Mouse (Mus musculus): ENCODE results near the gene 9430007A20Rik. TPM values are rescaled to one million over a fixed set of nuclear protein-coding genes. Genes with fewer than 3 reads are reported as not detected.
"Not testable (repeated sequence)": the region's sequence is repeated elsewhere in the genome, so short reads cannot be mapped to it uniquely, and the experiment has no call there.

9430007A20Rik gene
- not detected for polyA plus RNA-seq (2012; fragmentation: generic; extraction: Trizol)

GRCm38 (mm10) chr4:144519522-144519921 lies at the start of gene 9430007A20Rik:
Gene 9430007A20Rik (plus strand): TSS chr4:144519822.
- Histone ChIP-seq H3K4me2 (ENCODE audit: low read depth) (no peak within 1 kb of the TSS), H3K79me2 (ENCODE audit: control insufficient read depth, insufficient read depth) (no peaks in the 10 kb centered on the region), H3ac (ENCODE audit: control insufficient read depth, insufficient read length) (no peak within 1 kb of the TSS), H3K4me3 (no peak within 1 kb of the TSS), H3K27me3 (ENCODE audit: control insufficient read depth, insufficient read depth, insufficient read length) (no peaks in the 10 kb centered on the region), H3K36me3 (ENCODE audit: control insufficient read depth, insufficient read depth) (no peaks in the 10 kb centered on the region)
- TF ChIP-seq REST (IDR thresholded peaks at IDR 0.05; ENCODE audit: insufficient read depth, insufficient read length) (no peak), MYOG (IDR thresholded peaks at IDR 0.05; ENCODE audit: control insufficient read depth in 1 of 3, insufficient read depth in 1 of 3, insufficient read length in 2 of 3, low read depth in 2 of 3) (no peak), SRF (IDR thresholded peaks at IDR 0.05; ENCODE audit: control insufficient read depth, insufficient read length, low read depth) (no peak), MAX (IDR thresholded peaks at IDR 0.05; ENCODE audit: low read depth) (no peak)

- no peak overlapping the region for H3K4me2 ChIP-seq (ENCODE audit: low read depth)
- H3K79me2 ChIP-seq (ENCODE audit: control insufficient read depth, insufficient read depth): no peaks in the 10 kb centered on the region
- no peaks in the 10 kb centered on the region for H3K36me3 ChIP-seq (ENCODE audit: control insufficient read depth, insufficient read depth)
- TF ChIP-seq POLR2A (IDR thresholded peaks at IDR 0.05; ENCODE audit: insufficient read length, low read depth): no peak
- no peak for TF ChIP-seq POLR2AphosphoS2 (IDR thresholded peaks at IDR 0.05; ENCODE audit: insufficient read length, low read depth)
- TF ChIP-seq SRF (IDR thresholded peaks at IDR 0.05; ENCODE audit: control insufficient read depth, insufficient read length, low read depth): no peak
- TF ChIP-seq MYOD1 (IDR thresholded peaks at IDR 0.05; ENCODE audit: control insufficient read depth in 1 of 3, insufficient read length in 2 of 3, low read depth in 2 of 3): no peak
- TF ChIP-seq MAX (IDR thresholded peaks at IDR 0.05; ENCODE audit: low read depth): no peak
- TF ChIP-seq CEBPB (IDR thresholded peaks at IDR 0.05; ENCODE audit: insufficient read depth, poor library complexity, severe bottlenecking): no peak
- no peak for TF ChIP-seq USF1 (IDR thresholded peaks at IDR 0.05; ENCODE audit: low read depth)
- TF ChIP-seq TCF12 (IDR thresholded peaks at IDR 0.05; ENCODE audit: insufficient read depth, poor library complexity, severe bottlenecking): no peak
- TF ChIP-seq E2F4 (IDR thresholded peaks at IDR 0.05; ENCODE audit: insufficient read depth): no peak
- TF ChIP-seq REST (IDR thresholded peaks at IDR 0.05; ENCODE audit: insufficient read depth, insufficient read length): no peak
- TF ChIP-seq MYOG (IDR thresholded peaks at IDR 0.05; ENCODE audit: control insufficient read depth in 1 of 3, insufficient read depth in 1 of 3, insufficient read length in 2 of 3, low read depth in 2 of 3): no peak
- H3ac ChIP-seq (ENCODE audit: control insufficient read depth, insufficient read length): no peak overlapping the region
- no peak overlapping the region for H3K4me3 ChIP-seq
- H3K27me3 ChIP-seq (ENCODE audit: control insufficient read depth, insufficient read depth, insufficient read length): no peaks in the 10 kb centered on the region
Observed at GRCm38 (mm10) chr4:144493331-144493730, 26.3 kb upstream of the 9430007A20Rik start.

GRCm38 (mm10) chr4:144506518-144506917 lies 13.1 kb upstream of the 9430007A20Rik start:
- Histone ChIP-seq H3ac (ENCODE audit: control insufficient read depth, insufficient read length) (no peak overlapping the region), H3K79me2 (ENCODE audit: control insufficient read depth, insufficient read depth) (no peaks in the 10 kb centered on the region), H3K4me2 (ENCODE audit: low read depth) (no peak overlapping the region), H3K36me3 (ENCODE audit: control insufficient read depth, insufficient read depth) (no peaks in the 10 kb centered on the region), H3K4me3 (no peak overlapping the region), H3K27me3 (ENCODE audit: control insufficient read depth, insufficient read depth, insufficient read length) (no peaks in the 10 kb centered on the region)
- no peak for TF ChIP-seq POLR2A (IDR thresholded peaks at IDR 0.05; ENCODE audit: insufficient read length, low read depth)
- TF ChIP-seq CEBPB (IDR thresholded peaks at IDR 0.05; ENCODE audit: insufficient read depth, poor library complexity, severe bottlenecking): no peak
- no peak for TF ChIP-seq TCF12 (IDR thresholded peaks at IDR 0.05; ENCODE audit: insufficient read depth, poor library complexity, severe bottlenecking)
- no peak for TF ChIP-seq E2F4 (IDR thresholded peaks at IDR 0.05; ENCODE audit: insufficient read depth)
- no peak for TF ChIP-seq MAX (IDR thresholded peaks at IDR 0.05; ENCODE audit: low read depth)

DNA sequence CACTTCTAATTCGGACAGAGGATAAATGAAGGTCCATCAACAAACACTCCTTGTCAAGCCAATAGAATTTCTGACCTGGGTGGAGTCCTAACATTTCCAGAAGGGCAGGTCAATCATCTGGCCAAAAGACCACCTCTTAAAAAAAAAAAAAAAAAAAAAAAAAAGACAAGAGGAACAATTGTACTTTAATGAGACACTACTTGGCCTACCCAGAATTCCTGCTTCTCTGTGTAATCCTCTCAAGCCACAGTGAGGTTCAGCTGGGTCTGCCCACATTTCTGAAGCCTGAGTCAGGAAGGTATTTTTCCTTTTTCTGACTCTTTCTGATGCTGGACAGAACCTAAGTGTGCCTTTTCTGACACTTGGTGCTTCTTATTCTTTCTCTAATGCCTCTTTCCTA lies 25.1 kb downstream of the 9430007A20Rik start:
- Histone ChIP-seq H3K36me3 (ENCODE audit: control insufficient read depth, insufficient read depth) (no peaks in the 10 kb centered on the region), H3K4me3 (no peak overlapping the region), H3K79me2 (ENCODE audit: control insufficient read depth, insufficient read depth) (no peaks in the 10 kb centered on the region), H3K4me2 (ENCODE audit: low read depth) (no peak overlapping the region), H3ac (ENCODE audit: control insufficient read depth, insufficient read length) (no peak overlapping the region), H3K27me3 (ENCODE audit: control insufficient read depth, insufficient read depth, insufficient read length) (no peaks in the 10 kb centered on the region)
- TF ChIP-seq MAX (IDR thresholded peaks at IDR 0.05; ENCODE audit: low read depth) (no peak), POLR2A (IDR thresholded peaks at IDR 0.05; ENCODE audit: insufficient read length, low read depth) (no peak), SRF (IDR thresholded peaks at IDR 0.05; ENCODE audit: control insufficient read depth, insufficient read length, low read depth) (no peak)

- H3K4me3 ChIP-seq; H3K4me2 ChIP-seq (ENCODE audit: low read depth); H3K79me2 ChIP-seq (ENCODE audit: control insufficient read depth, insufficient read depth); H3K36me3 ChIP-seq (ENCODE audit: control insufficient read depth, insufficient read depth); H3K27me3 ChIP-seq (ENCODE audit: control insufficient read depth, insufficient read depth, insufficient read length); H3ac ChIP-seq (ENCODE audit: control insufficient read depth, insufficient read length): not testable (repeated sequence)
Observed at GRCm38 (mm10) chr4:144545339-144545738, 25.7 kb downstream of the 9430007A20Rik start.

DNA sequence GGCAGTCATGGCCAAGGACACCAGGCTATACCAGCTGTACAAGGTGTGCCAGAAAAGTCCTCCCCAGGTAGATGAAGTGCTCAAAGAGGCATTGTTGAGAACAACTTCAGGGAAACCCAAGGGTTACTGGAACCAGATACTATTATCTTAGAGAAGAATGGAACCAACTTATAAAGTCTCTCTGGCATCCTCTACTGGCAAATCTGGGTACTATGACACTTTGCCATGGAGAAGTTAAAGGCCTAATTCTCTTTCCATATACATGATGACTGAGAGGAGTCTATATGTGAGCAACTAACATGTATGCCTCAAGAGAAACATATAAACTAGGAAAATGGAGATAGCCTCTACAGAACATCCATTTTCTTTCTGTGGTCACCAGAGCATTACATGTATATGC lies 31.5 kb downstream of the 9430007A20Rik start:
- no peaks in the 10 kb centered on the region for H3K79me2 ChIP-seq (ENCODE audit: control insufficient read depth, insufficient read depth)
- no peak overlapping the region for H3K4me2 ChIP-seq (ENCODE audit: low read depth)
- H3ac ChIP-seq (ENCODE audit: control insufficient read depth, insufficient read length): no peak overlapping the region
- no peaks in the 10 kb centered on the region for H3K27me3 ChIP-seq (ENCODE audit: control insufficient read depth, insufficient read depth, insufficient read length)
- no peak overlapping the region for H3K4me3 ChIP-seq
- TF ChIP-seq CEBPB (IDR thresholded peaks at IDR 0.05; ENCODE audit: insufficient read depth, poor library complexity, severe bottlenecking) (no peak), MYOG (IDR thresholded peaks at IDR 0.05; ENCODE audit: control insufficient read depth in 1 of 3, insufficient read depth in 1 of 3, insufficient read length in 2 of 3, low read depth in 2 of 3) (no peak), E2F4 (IDR thresholded peaks at IDR 0.05; ENCODE audit: insufficient read depth) (no peak), SRF (IDR thresholded peaks at IDR 0.05; ENCODE audit: control insufficient read depth, insufficient read length, low read depth) (no peak), MAX (IDR thresholded peaks at IDR 0.05; ENCODE audit: low read depth) (no peak), TCF12 (IDR thresholded peaks at IDR 0.05; ENCODE audit: insufficient read depth, poor library complexity, severe bottlenecking) (no peak), POLR2A (IDR thresholded peaks at IDR 0.05; ENCODE audit: insufficient read length, low read depth) (no peak), USF1 (IDR thresholded peaks at IDR 0.05; ENCODE audit: low read depth) (no peak), MYOD1 (IDR thresholded peaks at IDR 0.05; ENCODE audit: control insufficient read depth in 1 of 3, insufficient read length in 2 of 3, low read depth in 2 of 3) (no peak), POLR2AphosphoS2 (IDR thresholded peaks at IDR 0.05; ENCODE audit: insufficient read length, low read depth) (no peak), TCF3 (IDR thresholded peaks at IDR 0.05; ENCODE audit: insufficient read length, low read depth) (no peak)
- H3K36me3 ChIP-seq (ENCODE audit: control insufficient read depth, insufficient read depth): no peaks in the 10 kb centered on the region
